Mouse (Mus musculus): ENCODE data around the gene Gm20509.

DNA sequence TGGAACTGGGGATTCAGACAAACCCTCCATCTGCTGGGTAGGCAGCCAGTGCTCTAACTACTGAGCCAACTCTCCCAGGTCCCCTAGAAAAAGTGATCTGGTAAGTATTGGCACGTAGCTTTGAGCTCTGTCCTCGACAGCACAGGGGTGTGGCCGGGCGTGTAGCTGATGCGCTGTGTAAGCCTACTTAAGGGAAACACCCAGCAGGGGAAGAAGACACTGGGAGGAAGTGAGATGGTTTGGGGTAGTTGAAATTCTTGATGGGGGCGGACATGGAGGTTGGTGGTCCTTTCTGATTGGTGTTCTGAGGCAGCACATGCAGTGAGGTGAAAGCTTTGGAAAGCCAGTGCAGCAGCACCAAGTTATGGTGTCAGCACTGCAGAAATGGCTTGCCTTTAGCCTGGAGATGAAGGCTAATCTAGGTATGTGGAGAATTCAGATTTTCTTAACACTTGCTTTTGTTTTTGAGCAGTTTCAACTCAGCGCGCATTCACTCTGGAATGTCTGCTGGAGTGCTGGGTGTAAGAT lies 22.8 kb downstream of the Gm20509 start:
- TF ChIP-seq CTCF (IDR thresholded peaks at IDR 0.05; ENCODE audit: low read depth, low read length) (no peak), EP300 (IDR thresholded peaks at IDR 0.05; ENCODE audit: insufficient read depth, low read depth, low read length) (no peak)

All from ES-Bruce4 (cell line).